Mouse (Mus musculus) midbrain, embryonic 11.5 days (tissue): ENCODE measurements around the gene Rgl1. TPM values are rescaled to one million over a fixed set of nuclear protein-coding genes. Genes with fewer than 3 reads are reported as not detected.

Experiments
- ATAC-seq: fragments of 200-750 bp; cut with Nextera tagmentation; 2 replicates; pipeline ENCODE4 v1.8.0; 2017; ENCODE audit warnings: moderate TSS enrichment, moderate library complexity; ENCODE audit not compliant: low FRiP score
- DNase-seq: peaks from one replicate; pipeline ENCODE4 v3.0.0; 2015; ENCODE audit warnings: low spot score; ENCODE audit errors: missing footprints
- H3K27ac ChIP-seq: fragments of 300-500 bp; sonication (generic); 2 replicates; pipeline ENCODE4 v1.5.1; 2014; ENCODE audit warnings: low read depth, low read length
- H3K27me3 ChIP-seq: fragments of 300-500 bp; sonication (generic); 2 replicates; pipeline ENCODE4 v1.6.1; 2014; ENCODE audit warnings: mild to moderate bottlenecking, low read length, moderate library complexity, mixed read lengths; ENCODE audit not compliant: control insufficient read depth, insufficient read depth
- H3K36me3 ChIP-seq: fragments of 300-500 bp; sonication (generic); 2 replicates; pipeline ENCODE4 v1.6.1; 2014; ENCODE audit warnings: mild to moderate bottlenecking, low read length, moderate library complexity, mixed read lengths; ENCODE audit not compliant: control insufficient read depth, insufficient read depth
- H3K4me1 ChIP-seq: fragments of 300-500 bp; sonication (generic); 2 replicates; pipeline ENCODE4 v1.6.1; 2014; ENCODE audit warnings: low read length; ENCODE audit not compliant: control insufficient read depth, insufficient read depth
- H3K4me2 ChIP-seq: fragments of 300-500 bp; sonication (generic); 2 replicates; pipeline ENCODE4 v1.6.1; 2014; ENCODE audit warnings: mild to moderate bottlenecking, moderate library complexity
- H3K4me3 ChIP-seq: fragments of 300-500 bp; sonication (generic); 2 replicates; pipeline ENCODE4 v1.5.1; 2014; ENCODE audit warnings: low read depth, low read length
- H3K9ac ChIP-seq: fragments of 300-500 bp; sonication (generic); 2 replicates; pipeline ENCODE4 v1.6.1; 2014; ENCODE audit warnings: low read length
- H3K9me3 ChIP-seq: fragments of 300-500 bp; sonication (generic); 2 replicates; pipeline ENCODE4 v1.6.1; 2016; ENCODE audit warnings: low read length; ENCODE audit not compliant: control insufficient read depth
- WGBS: fragments of 180-500 bp; shearing (Covaris S2); extraction: QIAGEN DNeasy Blood & Tissue Kit; methylation state at CpG from one replicate; pipeline ENCODE4 v1.1.7; 2014; 5-methylcytosine and 5-hydroxymethylcytosine counted together
- polyA plus RNA-seq: library from polyadenylated mRNA; unstranded; fragments of >200 nt; fragmentation: Nextera tagmentation; extraction: Ambion mirVana; gene quantifications from 2 replicates; pipeline ENCODE4 v1.2.1, GENCODE M21; 2014

The Rgl1 gene
- polyA plus RNA-seq, 1 experiment from 2014 or later: 23.2 TPM

GRCm38 (mm10) chr1:152523292-152523691 is 242.9 kb downstream of the Rgl1 start:
- ATAC-seq (no peak), DNase-seq (no peak)
- Histone ChIP-seq H3K4me2 (no peak overlapping the region), H3K27me3 (no peaks in the 10 kb centered on the region), H3K4me3 (no peak overlapping the region), H3K9me3 (no peaks in the 10 kb centered on the region), H3K27ac (no peak overlapping the region), H3K36me3 (no peaks in the 10 kb centered on the region; the same call in 1 of the 2 replicates), H3K9ac (no peak overlapping the region), H3K4me1 (no peaks in the 10 kb centered on the region)
- 86% methylated on average over 11 of the region's 11 CpGs for WGBS

GRCm38 (mm10) chr1:152522226-152522625 is 243.9 kb downstream of the Rgl1 start:
- Histone ChIP-seq H3K4me2 (no peak overlapping the region), H3K9ac (no peak overlapping the region), H3K9me3 (no peaks in the 10 kb centered on the region), H3K36me3 (no peaks in the 10 kb centered on the region; the same call in 1 of the 2 replicates), H3K27ac (no peak overlapping the region), H3K4me1 (no peaks in the 10 kb centered on the region), H3K27me3 (no peaks in the 10 kb centered on the region), H3K4me3 (no peak overlapping the region)
- 81% methylated on average over 3 of the region's 3 CpGs for WGBS
- no peak for ATAC-seq
- no peak for DNase-seq

- no peak overlapping the region for H3K4me2 ChIP-seq
- no peak overlapping the region for H3K27ac ChIP-seq
- H3K4me1 ChIP-seq: no peaks in the 10 kb centered on the region
- H3K4me3 ChIP-seq: no peak overlapping the region
- DNase-seq: peak; percentile 94
- no peaks in the 10 kb centered on the region for H3K9me3 ChIP-seq
- no peak overlapping the region for H3K9ac ChIP-seq
- H3K27me3 ChIP-seq: no peaks in the 10 kb centered on the region
- 73% methylated on average over 16 of the region's 16 CpGs for WGBS
- H3K36me3 ChIP-seq: no peaks in the 10 kb centered on the region
- 0 out of 2 replicates have a peak, but pooled peaks have one; percentile 33 for ATAC-seq
Measured at GRCm38 (mm10) chr1:152520798-152521575, 245.2 kb downstream of the Rgl1 start.

GRCm38 (mm10) chr1:152518971-152519370 is 247.2 kb downstream of the Rgl1 start:
- Histone ChIP-seq H3K4me2 (no peak overlapping the region), H3K27ac (no peak overlapping the region), H3K4me1 (no peaks in the 10 kb centered on the region), H3K9ac (no peak overlapping the region), H3K36me3 (no peaks in the 10 kb centered on the region), H3K9me3 (no peaks in the 10 kb centered on the region), H3K4me3 (no peak overlapping the region), H3K27me3 (no peaks in the 10 kb centered on the region)
- DNase-seq (no peak), ATAC-seq (no peak)
- whole genome bisulfite sequencing: 89% methylated on average over 8 of the region's 8 CpGs

- H3K27ac ChIP-seq: no peak overlapping the region
Measured at GRCm38 (mm10) chr1:152517057-152517570, 249.0 kb downstream of the Rgl1 start.

GRCm38 (mm10) chr1:152514256-152514655 is 251.9 kb downstream of the Rgl1 start:
- ATAC-seq (no peak), DNase-seq (no peak)
- WGBS: 71% methylated on average over 4 of the region's 4 CpGs
- Histone ChIP-seq H3K27ac (no peak overlapping the region), H3K36me3 (no peaks in the 10 kb centered on the region), H3K9me3 (no peaks in the 10 kb centered on the region), H3K4me1 (no peaks in the 10 kb centered on the region), H3K9ac (no peak overlapping the region), H3K4me2 (no peak overlapping the region), H3K27me3 (no peaks in the 10 kb centered on the region), H3K4me3 (no peak overlapping the region)

More at GRCm38 (mm10) chr1:152517057-152517570, 249.0 kb downstream of the Rgl1 start:
- Histone ChIP-seq H3K9ac (no peak overlapping the region), H3K4me3 (no peak overlapping the region), H3K27me3 (no peaks in the 10 kb centered on the region), H3K9me3 (no peaks in the 10 kb centered on the region), H3K36me3 (no peaks in the 10 kb centered on the region), H3K4me1 (no peaks in the 10 kb centered on the region), H3K4me2 (no peak overlapping the region)
- 80% methylated on average over 4 of the region's 4 CpGs for WGBS
- ATAC-seq: no peak
- DNase-seq: no peak

GRCm38 (mm10) chr1:152511237-152511636 is 254.9 kb downstream of the Rgl1 start:
- 0 out of 2 replicates have a peak, but pooled peaks have one; percentile 57 for ATAC-seq
- no peaks in the 10 kb centered on the region for H3K36me3 ChIP-seq
- H3K9ac ChIP-seq: no peak overlapping the region
- no peaks in the 10 kb centered on the region for H3K27me3 ChIP-seq
- no peak overlapping the region for H3K4me3 ChIP-seq
- H3K27ac ChIP-seq: no peak overlapping the region
- H3K4me1 ChIP-seq: no peaks in the 10 kb centered on the region
- no peaks in the 10 kb centered on the region for H3K9me3 ChIP-seq
- no peak overlapping the region for H3K4me2 ChIP-seq
- WGBS: 72% methylated on average over 4 of the region's 4 CpGs
- no peak for DNase-seq

- H3K27me3 ChIP-seq: no peaks in the 10 kb centered on the region
- no peak overlapping the region for H3K4me3 ChIP-seq
- DNase-seq (no peak), ATAC-seq (no peak)
- no peaks in the 10 kb centered on the region for H3K9me3 ChIP-seq
- WGBS: 94% methylated on average over 11 of the region's 11 CpGs
- H3K4me1 ChIP-seq: no peaks in the 10 kb centered on the region
- H3K9ac ChIP-seq: no peak overlapping the region
- H3K36me3 ChIP-seq: no peaks in the 10 kb centered on the region
- no peak overlapping the region for H3K4me2 ChIP-seq
- H3K27ac ChIP-seq: no peak overlapping the region
Measured at GRCm38 (mm10) chr1:152508481-152509220, 257.5 kb downstream of the Rgl1 start.

GRCm38 (mm10) chr1:152506726-152507125 is 259.4 kb downstream of the Rgl1 start:
- no peaks in the 10 kb centered on the region for H3K4me1 ChIP-seq
- no peaks in the 10 kb centered on the region for H3K36me3 ChIP-seq
- no peaks in the 10 kb centered on the region for H3K9me3 ChIP-seq
- ATAC-seq (no peak), DNase-seq (no peak)
- WGBS: 94% methylated on average over 7 of the region's 7 CpGs
- no peak overlapping the region for H3K9ac ChIP-seq
- H3K27ac ChIP-seq: no peak overlapping the region
- no peak overlapping the region for H3K4me3 ChIP-seq
- no peak overlapping the region for H3K4me2 ChIP-seq
- H3K27me3 ChIP-seq: no peaks in the 10 kb centered on the region
